Mouse (Mus musculus): Measurements from ENCODE around the gene Arl8b.

DNA sequence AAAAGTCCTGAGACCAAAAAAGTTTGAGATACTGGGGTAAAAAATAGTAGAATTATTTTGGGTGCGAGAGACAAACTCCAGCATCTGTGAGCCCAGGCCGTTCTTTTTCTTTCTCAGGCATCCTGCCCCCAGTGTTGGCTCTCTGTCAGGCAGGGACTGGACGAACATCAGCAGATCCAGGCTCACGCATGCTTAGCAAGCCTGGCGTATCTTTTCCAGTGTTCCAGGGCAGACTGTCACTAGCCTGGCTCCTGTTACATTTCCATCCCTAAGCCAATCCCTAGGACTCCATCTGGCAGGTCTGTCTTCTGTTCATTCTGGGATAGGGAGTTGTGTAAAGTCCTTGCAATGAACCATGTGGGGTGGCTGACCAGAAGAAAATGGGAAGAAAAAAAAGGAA lies 39.2 kb upstream of the Arl8b start:
- no peak for TF ChIP-seq CTCF (IDR thresholded peaks at IDR 0.05; ENCODE audit: borderline replicate concordance, extremely low read depth, insufficient read depth, insufficient read length)
- TF ChIP-seq POLR2A (IDR thresholded peaks at IDR 0.05; ENCODE audit: borderline replicate concordance, extremely low read depth, insufficient read depth, insufficient read length, poor library complexity, severe bottlenecking) = no peak

Data from brain, embryonic 14.5 days (tissue).